Mouse (Mus musculus): ENCODE data around the gene Ntm. TPM values are rescaled to one million over a fixed set of nuclear protein-coding genes. Genes with fewer than 3 reads are reported as not detected.

The Ntm gene
- polyA plus RNA-seq, 1 experiment from 2014 or later: 264 TPM

GRCm38 (mm10) chr9:29075243-29075642 is 887.7 kb downstream of the Ntm start:
- H3K4me2 ChIP-seq (ENCODE audit: low read length): no peak overlapping the region
- H3K27me3 ChIP-seq (replicated peaks; ENCODE audit: control insufficient read depth, insufficient read depth, low read length): no peaks in the 10 kb centered on the region
- peaks cover 11% of the 10 kb centered on the region for H3K4me1 ChIP-seq (ENCODE audit: control insufficient read depth, insufficient read depth, low read depth, low read length)
- no peaks in the 10 kb centered on the region for H3K36me3 ChIP-seq (ENCODE audit: control insufficient read depth, insufficient read depth, low read length)
- H3K4me3 ChIP-seq (ENCODE audit: low read length): no peak overlapping the region
- WGBS: 86% methylated on average over 2 of the region's 2 CpGs
- H3K9ac ChIP-seq (ENCODE audit: low read depth, low read length): no peak overlapping the region
- ATAC-seq: peak; percentile 41; the same call in 1 of the 2 replicates
- no peak overlapping the region for H3K27ac ChIP-seq (ENCODE audit: low read depth, low read length)
- no peaks in the 10 kb centered on the region for H3K9me3 ChIP-seq (ENCODE audit: control insufficient read depth, low read length)

- Histone ChIP-seq H3K4me3 (ENCODE audit: low read length) (no peak overlapping the region), H3K27me3 (replicated peaks; ENCODE audit: control insufficient read depth, insufficient read depth, low read length) (no peaks in the 10 kb centered on the region), H3K9me3 (ENCODE audit: control insufficient read depth, low read length) (no peaks in the 10 kb centered on the region), H3K36me3 (ENCODE audit: control insufficient read depth, insufficient read depth, low read length) (no peaks in the 10 kb centered on the region), H3K27ac (ENCODE audit: low read depth, low read length) (no peak overlapping the region), H3K9ac (ENCODE audit: low read depth, low read length) (no peak overlapping the region), H3K4me1 (ENCODE audit: control insufficient read depth, insufficient read depth, low read depth, low read length) (peaks cover 11% of the 10 kb centered on the region), H3K4me2 (ENCODE audit: low read length) (no peak overlapping the region)
- WGBS: 61% methylated on average over 2 of the region's 2 CpGs
- no peak for ATAC-seq
Observed at GRCm38 (mm10) chr9:29074494-29074893, 888.4 kb downstream of the Ntm start.

GRCm38 (mm10) chr9:29071997-29072396 is 890.9 kb downstream of the Ntm start:
- H3K36me3 ChIP-seq (ENCODE audit: control insufficient read depth, insufficient read depth, low read length): no peaks in the 10 kb centered on the region
- H3K4me3 ChIP-seq (ENCODE audit: low read length): no peak overlapping the region
- no peaks in the 10 kb centered on the region for H3K9me3 ChIP-seq (ENCODE audit: control insufficient read depth, low read length)
- H3K4me2 ChIP-seq (ENCODE audit: low read length): no peak overlapping the region
- peaks cover 11% of the 10 kb centered on the region for H3K4me1 ChIP-seq (ENCODE audit: control insufficient read depth, insufficient read depth, low read depth, low read length)
- H3K27me3 ChIP-seq (replicated peaks; ENCODE audit: control insufficient read depth, insufficient read depth, low read length): no peaks in the 10 kb centered on the region
- H3K9ac ChIP-seq (ENCODE audit: low read depth, low read length): no peak overlapping the region
- H3K27ac ChIP-seq (ENCODE audit: low read depth, low read length): no peak overlapping the region
- no peak for ATAC-seq
- WGBS: 73% methylated on average over 1 of the region's 1 CpGs

GRCm38 (mm10) chr9:29067572-29067971 is 895.4 kb downstream of the Ntm start:
- Histone ChIP-seq H3K4me1 (ENCODE audit: control insufficient read depth, insufficient read depth, low read depth, low read length) (no peaks in the 10 kb centered on the region; the same call in 1 of the 2 replicates), H3K9me3 (ENCODE audit: control insufficient read depth, low read length) (no peaks in the 10 kb centered on the region), H3K27ac (ENCODE audit: low read depth, low read length) (no peak overlapping the region), H3K9ac (ENCODE audit: low read depth, low read length) (no peak overlapping the region), H3K27me3 (replicated peaks; ENCODE audit: control insufficient read depth, insufficient read depth, low read length) (no peaks in the 10 kb centered on the region), H3K4me3 (ENCODE audit: low read length) (no peak overlapping the region), H3K36me3 (ENCODE audit: control insufficient read depth, insufficient read depth, low read length) (no peaks in the 10 kb centered on the region), H3K4me2 (ENCODE audit: low read length) (no peak overlapping the region)
- ATAC-seq: no peak
- WGBS: 71% methylated on average over 5 of the region's 5 CpGs

- ATAC-seq: no peak
- Histone ChIP-seq H3K9me3 (ENCODE audit: control insufficient read depth, low read length) (no peaks in the 10 kb centered on the region), H3K4me1 (ENCODE audit: control insufficient read depth, insufficient read depth, low read depth, low read length) (peaks cover 3% of the 10 kb centered on the region; the same call in 1 of the 2 replicates), H3K4me2 (ENCODE audit: low read length) (no peak overlapping the region), H3K27me3 (replicated peaks; ENCODE audit: control insufficient read depth, insufficient read depth, low read length) (no peaks in the 10 kb centered on the region), H3K27ac (ENCODE audit: low read depth, low read length) (no peak overlapping the region), H3K36me3 (ENCODE audit: control insufficient read depth, insufficient read depth, low read length) (no peaks in the 10 kb centered on the region), H3K4me3 (ENCODE audit: low read length) (no peak overlapping the region), H3K9ac (ENCODE audit: low read depth, low read length) (no peak overlapping the region)
- WGBS: 75% methylated on average over 6 of the region's 6 CpGs
Observed at GRCm38 (mm10) chr9:29060293-29060692, 902.6 kb downstream of the Ntm start.

GRCm38 (mm10) chr9:29058811-29059210 is 904.1 kb downstream of the Ntm start:
- Histone ChIP-seq H3K4me3 (ENCODE audit: low read length) (no peak overlapping the region), H3K4me1 (ENCODE audit: control insufficient read depth, insufficient read depth, low read depth, low read length) (peaks cover 3% of the 10 kb centered on the region; the same call in 1 of the 2 replicates), H3K4me2 (ENCODE audit: low read length) (no peak overlapping the region), H3K27ac (ENCODE audit: low read depth, low read length) (no peak overlapping the region), H3K27me3 (replicated peaks; ENCODE audit: control insufficient read depth, insufficient read depth, low read length) (no peaks in the 10 kb centered on the region), H3K36me3 (ENCODE audit: control insufficient read depth, insufficient read depth, low read length) (no peaks in the 10 kb centered on the region), H3K9me3 (ENCODE audit: control insufficient read depth, low read length) (no peaks in the 10 kb centered on the region), H3K9ac (ENCODE audit: low read depth, low read length) (no peak overlapping the region)
- 26% methylated on average over 8 of the region's 8 CpGs for WGBS
- ATAC-seq: peak; percentile 70

- Histone ChIP-seq H3K9me3 (ENCODE audit: control insufficient read depth, low read length) (no peaks in the 10 kb centered on the region), H3K4me3 (ENCODE audit: low read length) (no peak overlapping the region), H3K36me3 (ENCODE audit: control insufficient read depth, insufficient read depth, low read length) (no peaks in the 10 kb centered on the region), H3K27ac (ENCODE audit: low read depth, low read length) (no peak overlapping the region), H3K9ac (ENCODE audit: low read depth, low read length) (no peak overlapping the region), H3K4me1 (ENCODE audit: control insufficient read depth, insufficient read depth, low read depth, low read length) (peaks cover 3% of the 10 kb centered on the region; the same call in 1 of the 2 replicates), H3K4me2 (ENCODE audit: low read length) (no peak overlapping the region), H3K27me3 (replicated peaks; ENCODE audit: control insufficient read depth, insufficient read depth, low read length) (no peaks in the 10 kb centered on the region)
- ATAC-seq: no peak
- 86% methylated on average over 2 of the region's 2 CpGs for WGBS
Observed at GRCm38 (mm10) chr9:29055637-29056036, 907.3 kb downstream of the Ntm start.

- Histone ChIP-seq H3K4me1 (ENCODE audit: control insufficient read depth, insufficient read depth, low read depth, low read length) (peaks cover 5% of the 10 kb centered on the region; the same call in 1 of the 2 replicates), H3K27me3 (replicated peaks; ENCODE audit: control insufficient read depth, insufficient read depth, low read length) (no peaks in the 10 kb centered on the region), H3K4me2 (ENCODE audit: low read length) (no peak overlapping the region), H3K9me3 (ENCODE audit: control insufficient read depth, low read length) (no peaks in the 10 kb centered on the region), H3K9ac (ENCODE audit: low read depth, low read length) (no peak overlapping the region), H3K27ac (ENCODE audit: low read depth, low read length) (no peak overlapping the region), H3K36me3 (ENCODE audit: control insufficient read depth, insufficient read depth, low read length) (no peaks in the 10 kb centered on the region), H3K4me3 (ENCODE audit: low read length) (no peak overlapping the region)
- ATAC-seq: no peak
- WGBS: 42% methylated on average over 3 of the region's 3 CpGs
Observed at GRCm38 (mm10) chr9:29036466-29036865, 926.5 kb downstream of the Ntm start.

GRCm38 (mm10) chr9:29036058-29036457 is 926.9 kb downstream of the Ntm start:
- Histone ChIP-seq H3K4me3 (ENCODE audit: low read length) (no peak overlapping the region), H3K9ac (ENCODE audit: low read depth, low read length) (no peak overlapping the region), H3K36me3 (ENCODE audit: control insufficient read depth, insufficient read depth, low read length) (no peaks in the 10 kb centered on the region), H3K9me3 (ENCODE audit: control insufficient read depth, low read length) (no peaks in the 10 kb centered on the region), H3K27me3 (replicated peaks; ENCODE audit: control insufficient read depth, insufficient read depth, low read length) (no peaks in the 10 kb centered on the region), H3K27ac (ENCODE audit: low read depth, low read length) (no peak overlapping the region), H3K4me1 (ENCODE audit: control insufficient read depth, insufficient read depth, low read depth, low read length) (peaks cover 5% of the 10 kb centered on the region; the same call in 1 of the 2 replicates), H3K4me2 (ENCODE audit: low read length) (no peak overlapping the region)
- ATAC-seq: no peak
- WGBS: 23% methylated on average over 4 of the region's 4 CpGs

- H3K27ac ChIP-seq (ENCODE audit: low read depth, low read length): no peak overlapping the region
- no peak overlapping the region for H3K4me3 ChIP-seq (ENCODE audit: low read length)
- H3K27me3 ChIP-seq (replicated peaks; ENCODE audit: control insufficient read depth, insufficient read depth, low read length): no peaks in the 10 kb centered on the region
- no peaks in the 10 kb centered on the region for H3K36me3 ChIP-seq (ENCODE audit: control insufficient read depth, insufficient read depth, low read length)
- whole genome bisulfite sequencing: 75% methylated on average over 6 of the region's 6 CpGs
- ATAC-seq: no peak
- H3K9me3 ChIP-seq (ENCODE audit: control insufficient read depth, low read length): no peaks in the 10 kb centered on the region
- no peaks in the 10 kb centered on the region for H3K4me1 ChIP-seq (ENCODE audit: control insufficient read depth, insufficient read depth, low read depth, low read length)
- no peak overlapping the region for H3K4me2 ChIP-seq (ENCODE audit: low read length)
- H3K9ac ChIP-seq (ENCODE audit: low read depth, low read length): no peak overlapping the region
Observed at GRCm38 (mm10) chr9:29026410-29026809, 936.5 kb downstream of the Ntm start.
